14 mouse cellular contexts compared by ENCODE assay signal in the genomic region with DNA sequence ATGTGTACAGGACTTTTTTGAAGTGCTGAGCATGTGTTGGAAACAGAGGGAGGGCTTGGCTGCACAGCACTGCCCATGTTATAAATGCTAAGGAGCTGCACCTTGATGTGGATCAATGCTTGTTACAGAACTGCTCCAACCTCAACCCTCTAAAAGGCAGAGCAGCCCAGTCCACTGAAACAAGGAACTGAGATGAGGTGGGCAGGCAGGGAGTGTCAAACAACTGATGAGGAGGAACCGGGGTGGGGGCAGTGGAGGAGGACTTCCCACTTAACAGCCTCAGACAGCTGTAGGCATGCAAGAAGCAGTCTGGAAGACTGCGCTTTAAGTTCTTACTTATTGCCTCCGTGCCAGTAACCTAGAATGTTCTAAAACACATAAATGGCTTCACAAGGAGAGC. TPM values are rescaled to one million over a fixed set of nuclear protein-coding genes. Genes with fewer than 3 reads are reported as not detected.
"Had no signal": no experiment of that assay in that cellular context is flagged by ENCODE, and none has a peak within 500 bp of the region (broad histone marks: within the 10 kb centered on the region; RNA-seq: fewer than 3 reads in every experiment).

No protein-coding gene starts in this region.

RNA-seq across cellular contexts. Expression of gene AU015836, which starts 51.1 kb away (rescaled TPM):
- total RNA-seq: heart, postnatal 10 days; heart, postnatal 14 days; heart, postnatal 25 days; heart, postnatal 36 days; heart, postnatal 4 days; hindbrain, postnatal 0 days; layer of hippocampus, adult 18-20 months; layer of hippocampus, adult 2 months; layer of hippocampus, adult 8-10 months; layer of hippocampus, postnatal 10 days; layer of hippocampus, postnatal 14 days; layer of hippocampus, postnatal 25 days; layer of hippocampus, postnatal 36 days; left cerebral cortex, adult 18-20 months had no signal
